Mouse (Mus musculus) large intestine, adult 2 months (tissue): ENCODE measurements at regions not wholly inside any gene's neighbourhood (a gene's known extent, or its start where the extent isn't known, plus 50 kb on each side); places are given as distances from the start of the nearest gene placed in this dataset.

Experiments
- DNase-seq: peaks from one replicate; pipeline ENCODE4 v3.0.0-alpha.2; 2012; ENCODE audit warnings: low read depth, low spot score
- WGBS: fragments of 180-500 bp; shearing (Covaris S2); methylation state at CpG from one replicate; pipeline ENCODE4 v1.1.7; 2018; 5-methylcytosine and 5-hydroxymethylcytosine counted together

- 40% methylated on average over 1 of the region's 1 CpGs for WGBS
- no peak for DNase-seq
Measured at GRCm38 (mm10) chr13:53996867-53997266, 58.6 kb downstream of the Drd1 start.

GRCm38 (mm10) chr13:53992863-53993451, 62.5 kb downstream of the Drd1 start:
- DNase-seq, result no peak
- 8% methylated on average over 7 of the region's 7 CpGs for WGBS

GRCm38 (mm10) chr13:53979226-53979625, 76.3 kb downstream of the Drd1 start:
- no peak for DNase-seq
- 47% methylated on average over 2 of the region's 2 CpGs for WGBS

GRCm38 (mm10) chr13:53969421-53969820, 86.1 kb downstream of the Drd1 start:
- WGBS, result 66% methylated on average over 2 of the region's 2 CpGs

GRCm38 (mm10) chr13:53956167-53956566, 99.3 kb downstream of the Drd1 start:
- WGBS, result 88% methylated on average over 15 of the region's 15 CpGs
- no peak for DNase-seq

More at GRCm38 (mm10) chr13:53969421-53969820, 86.1 kb downstream of the Drd1 start:
- no peak for DNase-seq

- 5% methylated on average over 4 of the region's 4 CpGs for WGBS
- DNase-seq, result no peak
Measured at GRCm38 (mm10) chr13:53948056-53948455, 107.4 kb downstream of the Drd1 start.

GRCm38 (mm10) chr13:53945681-53946080, 109.8 kb downstream of the Drd1 start:
- WGBS, result 62% methylated on average over 5 of the region's 5 CpGs
- no peak for DNase-seq

- 86% methylated on average over 13 of the region's 13 CpGs for WGBS
- no peak for DNase-seq
Measured at GRCm38 (mm10) chr13:53941005-53941747, 114.3 kb downstream of the Drd1 start.

GRCm38 (mm10) chr13:53935174-53935699, 120.3 kb downstream of the Drd1 start:
- WGBS, result 83% methylated on average over 14 of the region's 14 CpGs
- DNase-seq, result no peak

- 80% methylated on average over 6 of the region's 6 CpGs for WGBS
- no peak for DNase-seq
Measured at GRCm38 (mm10) chr13:53934457-53934856, 121.0 kb downstream of the Drd1 start.

GRCm38 (mm10) chr13:53926128-53926527, 129.4 kb downstream of the Drd1 start:
- WGBS, result 86% methylated on average over 4 of the region's 4 CpGs
- DNase-seq, result no peak

- no peak for DNase-seq
- WGBS, result 68% methylated on average over 4 of the region's 4 CpGs
Measured at GRCm38 (mm10) chr13:53924433-53924832, 131.1 kb downstream of the Drd1 start.

- DNase-seq, result no peak
- WGBS, result 67% methylated on average over 7 of the region's 7 CpGs
Measured at GRCm38 (mm10) chr13:53923721-53924374, 131.7 kb downstream of the Drd1 start.

GRCm38 (mm10) chr13:53921796-53922195, 133.7 kb downstream of the Drd1 start:
- WGBS, result 65% methylated on average over 5 of the region's 5 CpGs

GRCm38 (mm10) chr13:53919851-53920381, 135.6 kb downstream of the Drd1 start:
- 5% methylated on average over 5 of the region's 5 CpGs for WGBS
- DNase-seq, result peak; percentile 16

More at GRCm38 (mm10) chr13:53921796-53922195, 133.7 kb downstream of the Drd1 start:
- no peak for DNase-seq

- WGBS, result 88% methylated on average over 8 of the region's 8 CpGs
Measured at GRCm38 (mm10) chr13:53915456-53915855, 140.0 kb downstream of the Drd1 start.

GRCm38 (mm10) chr13:53914434-53914833, 141.1 kb downstream of the Drd1 start:
- WGBS, result 62% methylated on average over 11 of the region's 11 CpGs
- no peak for DNase-seq

More at GRCm38 (mm10) chr13:53915456-53915855, 140.0 kb downstream of the Drd1 start:
- no peak for DNase-seq

GRCm38 (mm10) chr13:53913501-53913900, 142.0 kb downstream of the Drd1 start:
- WGBS, result 45% methylated on average over 10 of the region's 10 CpGs
- no peak for DNase-seq

GRCm38 (mm10) chr13:53911846-53912245, 143.7 kb downstream of the Drd1 start:
- WGBS, result 66% methylated on average over 3 of the region's 3 CpGs
- no peak for DNase-seq

- DNase-seq, result no peak
- WGBS, result 76% methylated on average over 8 of the region's 8 CpGs
Measured at GRCm38 (mm10) chr13:53911261-53911660, 144.2 kb downstream of the Drd1 start.
